Mouse (Mus musculus): ENCODE data around the gene Klhl5.

- TF ChIP-seq CTCF (IDR thresholded peaks at IDR 0.05; ENCODE audit: borderline replicate concordance, insufficient read depth, low read depth, low read length) (no peak), POLR2A (IDR thresholded peaks at IDR 0.05; ENCODE audit: borderline replicate concordance, insufficient read depth, low read length) (no peak)
These were observed 44.4 kb downstream of the Klhl5 start for GRCm38 (mm10) chr5:65151767-65152166.

All from cerebellum, adult 2 months (tissue).